Mouse (Mus musculus): Measurements from ENCODE around the gene Usp19.

Usp19 gene

GRCm38 (mm10) chr9:108490559-108491285 lies at the start of gene Usp19:
Usp19 (plus strand) TSS chr9:108490602.
- peak; percentile 93 for DNase-seq

- no peak for DNase-seq
These were observed 49.0 kb upstream of the Usp19 start for GRCm38 (mm10) chr9:108441236-108441919.

- no peak for DNase-seq
These were observed 45.3 kb upstream of the Usp19 start for GRCm38 (mm10) chr9:108445125-108445524.

GRCm38 (mm10) chr9:108449860-108450259 lies 40.5 kb upstream of the Usp19 start:
- peak; percentile 49 for DNase-seq

- peak; percentile 69 for DNase-seq
These were observed 39.9 kb upstream of the Usp19 start for GRCm38 (mm10) chr9:108450292-108451169.

- DNase-seq: peak; percentile 77
These were observed 39.3 kb upstream of the Usp19 start for GRCm38 (mm10) chr9:108451170-108451493.

GRCm38 (mm10) chr9:108451519-108452160 lies 38.8 kb upstream of the Usp19 start:
- DNase-seq: no peak

- DNase-seq: peak; percentile 93
These were observed 38.0 kb upstream of the Usp19 start for GRCm38 (mm10) chr9:108452291-108452906.

- no peak for DNase-seq
These were observed 37.5 kb upstream of the Usp19 start for GRCm38 (mm10) chr9:108452911-108453310.

GRCm38 (mm10) chr9:108453458-108453857 lies 36.9 kb upstream of the Usp19 start:
- DNase-seq: no peak

GRCm38 (mm10) chr9:108454429-108454828 lies 36.0 kb upstream of the Usp19 start:
- no peak for DNase-seq

GRCm38 (mm10) chr9:108455747-108456571 lies 34.4 kb upstream of the Usp19 start:
- DNase-seq: no peak

- no peak for DNase-seq
These were observed 33.4 kb upstream of the Usp19 start for GRCm38 (mm10) chr9:108456953-108457352.

- DNase-seq: no peak
These were observed 30.5 kb upstream of the Usp19 start for GRCm38 (mm10) chr9:108459939-108460318.

GRCm38 (mm10) chr9:108460319-108461178 lies 29.9 kb upstream of the Usp19 start, which contains the start of gene Ccdc71:
Ccdc71 (plus strand) TSS chr9:108460527.
- DNase-seq: peak; percentile 87

GRCm38 (mm10) chr9:108461181-108461631 lies 29.2 kb upstream of the Usp19 start, which contains the start of gene Klhdc8b:
Klhdc8b (minus strand) TSS chr9:108461581.
- DNase-seq: no peak

- no peak for DNase-seq
These were observed 28.7 kb upstream of the Usp19 start for GRCm38 (mm10) chr9:108461675-108462074.

GRCm38 (mm10) chr9:108462192-108462591 lies 28.2 kb upstream of the Usp19 start:
- DNase-seq: no peak

- DNase-seq: no peak
These were observed 26.7 kb upstream of the Usp19 start for GRCm38 (mm10) chr9:108463713-108464112.

- no peak for DNase-seq
These were observed 24.2 kb upstream of the Usp19 start for GRCm38 (mm10) chr9:108466219-108466618.

All from liver (tissue).